Mouse (Mus musculus) ES-Bruce4 (cell line): ENCODE data around the gene Spryd7. TPM values are rescaled to one million over a fixed set of nuclear protein-coding genes. Genes with fewer than 3 reads are reported as not detected.
"Not testable (repeated sequence)": the region's sequence is repeated elsewhere in the genome, so short reads cannot be mapped to it uniquely, and the experiment has no call there.

Source experiments
- H3K27ac ChIP-seq: 2 replicates; pipeline ENCODE4 v1.5.1; 2012; ENCODE audit warnings: low read length, inconsistent platforms; ENCODE audit not compliant: insufficient read depth
- H3K27me3 ChIP-seq: 2 replicates; pipeline ENCODE4 v1.6.1; 2012; ENCODE audit warnings: mild to moderate bottlenecking, low read length, inconsistent platforms; ENCODE audit not compliant: control insufficient read depth, poor library complexity, insufficient read depth, severe bottlenecking
- H3K36me3 ChIP-seq: 2 replicates; pipeline ENCODE4 v1.6.1; 2012; ENCODE audit warnings: inconsistent platforms, mild to moderate bottlenecking, low read length, moderate library complexity; ENCODE audit not compliant: control insufficient read depth, poor library complexity, insufficient read depth, severe bottlenecking
- H3K4me1 ChIP-seq: one replicate; pipeline ENCODE4 v1.8.1; 2011; ENCODE audit warnings: low read length; ENCODE audit not compliant: control insufficient read depth, insufficient read depth
- H3K4me3 ChIP-seq: 2 replicates; pipeline ENCODE4 v1.5.1; 2011; ENCODE audit warnings: low read depth, mild to moderate bottlenecking, low read length
- H3K9ac ChIP-seq: 2 replicates; pipeline ENCODE4 v1.6.1; 2012; ENCODE audit warnings: low read depth, mild to moderate bottlenecking, inconsistent platforms; ENCODE audit not compliant: poor library complexity, severe bottlenecking
- H3K9me3 ChIP-seq: replicated peaks from 2 replicates; pipeline ENCODE4 v1.6.1; 2012; ENCODE audit warnings: mild to moderate bottlenecking, low read length, inconsistent platforms; ENCODE audit not compliant: control insufficient read depth, poor library complexity, insufficient read depth, severe bottlenecking
- CTCF ChIP-seq: IDR thresholded peaks from one replicate; pipeline ENCODE4 v1.8.1; 2011; ENCODE audit warnings: low read depth, low read length
- EP300 ChIP-seq: IDR thresholded peaks from 2 replicates; pipeline ENCODE4 v1.6.1; 2011; ENCODE audit warnings: low read depth, low read length; ENCODE audit not compliant: insufficient read depth
- POLR2A ChIP-seq: IDR thresholded peaks from one replicate; pipeline ENCODE4 v1.8.1; 2011; ENCODE audit warnings: low read length; ENCODE audit not compliant: insufficient read depth
- polyA plus RNA-seq: library from polyadenylated mRNA; stranded (reverse); fragments of >200 nt; gene quantifications from 2 replicates; pipeline ENCODE4 v1.2.4, GENCODE M21; 2011; ENCODE audit warnings: low read depth; ENCODE audit not compliant: missing spikeins, insufficient read depth, insufficient read length

The Spryd7 gene
- 16.2 and 17.7 TPM in 2 replicates for polyA plus RNA-seq

GRCm38 (mm10) chr14:61556289-61557147 is at the start of gene Spryd7:
Gene Spryd7, minus strand, starts transcription at chr14:61556886.
- peak within 1 kb of the TSS; percentile 61 for H3K9ac ChIP-seq
- H3K4me1 ChIP-seq: no peaks in the 10 kb centered on the region
- TF ChIP-seq CTCF: no peak
- no peak for TF ChIP-seq EP300
- peak; percentile 67 for TF ChIP-seq POLR2A
- peak within 1 kb of the TSS; percentile 77 for H3K4me3 ChIP-seq
- H3K9me3 ChIP-seq: no peaks in the 10 kb centered on the region
- H3K27me3 ChIP-seq: no peaks in the 10 kb centered on the region
- no peaks in the 10 kb centered on the region for H3K36me3 ChIP-seq
- H3K27ac ChIP-seq: no peak within 1 kb of the TSS

- H3K36me3 ChIP-seq: peaks cover 30% of the 10 kb centered on the region
- H3K9me3 ChIP-seq, H3K27me3 ChIP-seq, H3K27ac ChIP-seq, H3K9ac ChIP-seq, H3K4me1 ChIP-seq, H3K4me3 ChIP-seq: not testable (repeated sequence)
Observed at GRCm38 (mm10) chr14:61606088-61606487, 49.4 kb upstream of the Spryd7 start.

GRCm38 (mm10) chr14:61604081-61604480 is 47.4 kb upstream of the Spryd7 start:
- no peak overlapping the region for H3K9ac ChIP-seq
- TF ChIP-seq POLR2A (no peak), EP300 (no peak), CTCF (no peak)

GRCm38 (mm10) chr14:61603069-61603755 is 46.5 kb upstream of the Spryd7 start:
- H3K27me3 ChIP-seq: no peaks in the 10 kb centered on the region
- no peak overlapping the region for H3K9ac ChIP-seq
- H3K9me3 ChIP-seq: no peaks in the 10 kb centered on the region
- no peak overlapping the region for H3K4me3 ChIP-seq
- peaks cover 5% of the 10 kb centered on the region for H3K4me1 ChIP-seq
- peak overlapping the region; percentile 68 for H3K27ac ChIP-seq
- peaks cover 36% of the 10 kb centered on the region for H3K36me3 ChIP-seq
- TF ChIP-seq CTCF: no peak
- peak; percentile 90 for TF ChIP-seq EP300

More at GRCm38 (mm10) chr14:61604081-61604480, 47.4 kb upstream of the Spryd7 start:
- Histone ChIP-seq H3K4me3 (no peak overlapping the region), H3K36me3 (peaks cover 36% of the 10 kb centered on the region), H3K27me3 (no peaks in the 10 kb centered on the region), H3K9me3 (no peaks in the 10 kb centered on the region), H3K4me1 (peaks cover 5% of the 10 kb centered on the region), H3K27ac (0 out of 2 replicates have a peak overlapping the region, but pooled peaks have one; percentile 8)

GRCm38 (mm10) chr14:61601348-61601747 is 44.7 kb upstream of the Spryd7 start:
- no peak for TF ChIP-seq CTCF
- no peak for TF ChIP-seq POLR2A
- TF ChIP-seq EP300: no peak
- H3K9me3 ChIP-seq: no peaks in the 10 kb centered on the region
- H3K27me3 ChIP-seq: no peaks in the 10 kb centered on the region
- peak overlapping the region; percentile 2 for H3K27ac ChIP-seq
- peaks cover 2% of the 10 kb centered on the region for H3K4me1 ChIP-seq
- H3K4me3 ChIP-seq: peak overlapping the region; percentile 32
- H3K9ac ChIP-seq: peak overlapping the region; percentile 62
- H3K36me3 ChIP-seq: peaks cover 30% of the 10 kb centered on the region
